Mouse (Mus musculus) midbrain, postnatal 0 days (tissue): ENCODE results near the gene Eid2. TPM values are rescaled to one million over a fixed set of nuclear protein-coding genes. Genes with fewer than 3 reads are reported as not detected.

Experiments used
- ATAC-seq: fragments of 200-750 bp; cut with Nextera tagmentation; 2 replicates; pipeline ENCODE4 v1.8.0; 2017; ENCODE audit warnings: moderate number of reproducible peaks, mild to moderate bottlenecking, moderate TSS enrichment, moderate library complexity; ENCODE audit not compliant: low FRiP score
- DNase-seq: peaks from one replicate; pipeline ENCODE4 v3.0.0-alpha.2; 2015; ENCODE audit warnings: low spot score
- H3K27ac ChIP-seq: fragments of 300-500 bp; sonication (generic); 2 replicates; pipeline ENCODE4 v1.5.1; 2014; ENCODE audit warnings: low read depth, mild to moderate bottlenecking, low read length, mixed read lengths
- H3K27me3 ChIP-seq: fragments of 300-500 bp; sonication (generic); 2 replicates; pipeline ENCODE4 v1.6.1; 2014; ENCODE audit warnings: low read length, control low read depth, mixed read lengths; ENCODE audit not compliant: insufficient read depth
- H3K36me3 ChIP-seq: fragments of 300-500 bp; sonication (generic); 2 replicates; pipeline ENCODE4 v1.6.1; 2014; ENCODE audit warnings: low read length, control low read depth, mixed read lengths; ENCODE audit not compliant: insufficient read depth
- H3K4me1 ChIP-seq: fragments of 300-500 bp; sonication (generic); 2 replicates; pipeline ENCODE4 v1.6.1; 2014; ENCODE audit warnings: mild to moderate bottlenecking, control low read depth, antibody characterized with exemption, low read length, mixed read lengths; ENCODE audit not compliant: insufficient read depth
- H3K4me2 ChIP-seq: fragments of 300-500 bp; sonication (generic); 2 replicates; pipeline ENCODE4 v1.6.1; 2014; ENCODE audit warnings: low read depth, mild to moderate bottlenecking, low read length, mixed read lengths; ENCODE audit not compliant: poor library complexity, severe bottlenecking
- H3K4me3 ChIP-seq: fragments of 300-500 bp; sonication (generic); 2 replicates; pipeline ENCODE4 v1.5.1; 2014; ENCODE audit warnings: low read depth, mild to moderate bottlenecking, low read length, moderate library complexity
- H3K9ac ChIP-seq: fragments of 300-500 bp; sonication (generic); replicated peaks from 2 replicates; pipeline ENCODE4 v1.6.1; 2014; ENCODE audit warnings: mild to moderate bottlenecking, low read length, moderate library complexity, mixed read lengths; ENCODE audit not compliant: poor library complexity, severe bottlenecking
- H3K9me3 ChIP-seq: fragments of 300-500 bp; sonication (generic); 2 replicates; pipeline ENCODE4 v1.6.1; 2016; ENCODE audit warnings: low read length, control low read depth
- CTCF ChIP-seq: IDR thresholded peaks from 2 replicates; pipeline ENCODE4 v1.5.1; 2016; ENCODE audit warnings: antibody characterized with exemption, mild to moderate bottlenecking
- WGBS: fragments of 180-500 bp; shearing (Covaris S2); extraction: QIAGEN DNeasy Blood & Tissue Kit; methylation state at CpG from one replicate; pipeline ENCODE4 v1.1.7; 2014; 5-methylcytosine and 5-hydroxymethylcytosine counted together
- polyA plus RNA-seq: library from polyadenylated mRNA; unstranded; fragments of >200 nt; fragmentation: Nextera tagmentation; extraction: Ambion mirVana; gene quantifications from 2 replicates; pipeline ENCODE4 v1.2.1, GENCODE M21; 2015
- total RNA-seq: library from RNA; depleted of rRNA; stranded (reverse); fragments of >200 nt; gene quantifications from 2 replicates; pipeline ENCODE4 v1.2.3, GENCODE M21; 2014

Eid2 gene
- total and polyA plus RNA-seq, 2 experiments from 2014 or later, result 29.0 to 81.3 TPM

DNA sequence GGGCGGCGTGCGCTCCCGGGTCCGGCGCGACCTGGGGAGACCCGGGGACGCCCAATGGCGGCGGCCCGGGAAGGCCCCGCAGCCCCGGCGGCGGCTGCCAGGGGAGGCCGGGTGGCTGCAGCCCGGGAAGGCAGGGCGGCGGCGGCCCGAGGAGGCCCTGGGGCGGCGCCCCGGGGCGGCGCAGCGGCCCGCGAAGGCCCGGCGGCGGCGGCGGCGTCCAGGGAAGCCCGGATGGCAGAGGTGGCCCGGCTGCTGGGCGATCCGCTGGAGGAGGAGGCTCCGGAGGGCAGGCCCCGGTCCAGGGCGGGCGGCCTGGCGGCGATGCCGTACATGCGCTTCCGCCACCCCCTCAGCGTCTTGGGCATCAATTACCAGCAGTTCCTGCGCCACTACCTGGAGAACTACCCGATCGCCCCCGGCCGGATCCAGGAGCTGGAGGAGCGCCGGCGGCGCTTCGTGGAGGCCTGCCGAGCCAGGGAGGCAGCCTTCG lies 406 bp downstream of the Eid2 start:
- no peaks in the 10 kb centered on the region; the same call in 1 of the 2 replicates for H3K4me1 ChIP-seq
- no peaks in the 10 kb centered on the region for H3K9me3 ChIP-seq
- under 1% methylated on average over 34 of the region's 62 CpGs for WGBS
- ATAC-seq (peak; percentile 77), DNase-seq (peak; percentile 30)
- H3K4me2 ChIP-seq, result peak overlapping the region; percentile 81
- TF ChIP-seq CTCF, result no peak
- H3K27ac ChIP-seq, result peak overlapping the region; percentile 93
- peak overlapping the region; percentile 94 for H3K4me3 ChIP-seq
- peaks cover 4% of the 10 kb centered on the region; the same call in 1 of the 2 replicates for H3K36me3 ChIP-seq
- H3K9ac ChIP-seq, result peak overlapping the region; percentile 99
- H3K27me3 ChIP-seq, result no peaks in the 10 kb centered on the region

DNA sequence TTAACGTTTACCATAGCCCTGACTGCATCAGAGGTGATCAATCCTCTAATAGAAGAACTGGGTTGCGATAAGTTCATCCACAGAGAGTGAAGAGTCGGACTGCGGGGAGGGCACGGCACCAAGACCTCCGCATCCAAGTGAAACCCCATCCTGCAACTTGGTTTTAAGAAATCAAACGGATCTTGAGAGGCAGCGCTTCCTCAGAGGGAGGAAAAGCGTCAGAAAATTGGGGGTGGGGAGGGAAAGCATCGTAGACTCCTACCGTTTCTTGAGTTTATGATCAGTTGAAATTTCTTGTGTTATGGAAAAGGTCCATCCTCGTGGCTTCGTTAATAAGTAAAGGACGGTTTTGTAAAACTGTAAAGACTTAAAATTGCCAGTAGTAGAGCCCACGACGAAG lies 895 bp downstream of the Eid2 start:
- Histone ChIP-seq H3K9ac (peak overlapping the region; percentile 99), H3K4me3 (peak overlapping the region; percentile 94), H3K36me3 (peaks cover 6% of the 10 kb centered on the region; the same call in 1 of the 2 replicates), H3K27ac (peak overlapping the region; percentile 93), H3K4me2 (peak overlapping the region; percentile 81), H3K4me1 (no peaks in the 10 kb centered on the region; the same call in 1 of the 2 replicates), H3K9me3 (no peaks in the 10 kb centered on the region), H3K27me3 (no peaks in the 10 kb centered on the region)
- ATAC-seq, result no peak
- TF ChIP-seq CTCF, result no peak
- 30% methylated on average over 16 of the region's 16 CpGs for WGBS
- no peak for DNase-seq

DNA sequence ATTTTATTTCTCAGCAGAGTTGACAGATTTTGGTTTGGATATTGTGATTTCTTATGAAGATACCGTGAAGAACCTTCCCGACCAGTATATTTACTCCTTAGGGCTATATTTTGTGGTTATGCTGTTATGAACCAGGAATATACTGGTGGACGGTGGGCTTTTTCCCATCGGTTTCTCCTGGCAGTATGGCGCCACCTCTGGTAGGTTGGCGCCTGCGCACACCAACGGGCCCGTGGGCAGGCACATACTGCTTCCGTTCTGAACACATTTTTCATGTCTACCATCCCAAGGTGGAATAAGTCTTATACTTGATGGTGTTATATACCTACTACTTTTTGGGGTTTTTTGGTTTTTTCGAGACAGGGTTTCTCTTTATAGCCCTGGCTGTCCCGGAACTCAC lies 1.7 kb downstream of the Eid2 start:
- no peaks in the 10 kb centered on the region; the same call in 1 of the 2 replicates for H3K4me1 ChIP-seq
- no peak overlapping the region for H3K27ac ChIP-seq
- peak; percentile 26 for DNase-seq
- no peak overlapping the region for H3K9ac ChIP-seq
- 0 out of 2 replicates have a peak overlapping the region, but pooled peaks have one; percentile 94 for H3K4me3 ChIP-seq
- H3K4me2 ChIP-seq, result no peak overlapping the region; the same call in 1 of the 2 replicates
- peaks cover 6% of the 10 kb centered on the region; the same call in 1 of the 2 replicates for H3K36me3 ChIP-seq
- WGBS, result 93% methylated on average over 12 of the region's 12 CpGs
- no peaks in the 10 kb centered on the region for H3K27me3 ChIP-seq
- ATAC-seq, result no peak
- peak; percentile 55 for TF ChIP-seq CTCF
- no peaks in the 10 kb centered on the region for H3K9me3 ChIP-seq

DNA sequence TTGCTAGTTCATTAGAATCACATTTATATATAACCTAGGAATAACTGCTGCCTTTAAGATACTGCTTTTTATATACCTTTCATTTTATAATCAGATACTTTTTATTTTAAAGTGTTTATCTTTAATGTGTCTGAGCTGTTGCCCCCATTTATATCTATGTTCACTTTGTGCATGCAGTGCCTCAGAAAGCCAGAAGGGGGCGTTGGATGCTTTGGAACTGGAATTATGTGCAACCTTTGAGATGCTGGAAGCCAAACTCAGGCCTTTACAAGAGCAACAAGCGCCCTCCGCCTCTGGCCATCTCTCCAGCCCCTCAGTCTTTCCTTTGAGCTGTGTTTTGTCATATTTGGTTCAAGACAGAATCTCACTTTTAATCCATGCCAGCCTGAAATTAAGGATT lies 4.1 kb downstream of the Eid2 start:
- Histone ChIP-seq H3K4me1 (no peaks in the 10 kb centered on the region; the same call in 1 of the 2 replicates), H3K9me3 (no peaks in the 10 kb centered on the region), H3K27ac (no peak overlapping the region), H3K9ac (no peak overlapping the region), H3K4me3 (no peak overlapping the region), H3K27me3 (no peaks in the 10 kb centered on the region), H3K4me2 (no peak overlapping the region), H3K36me3 (peaks cover 6% of the 10 kb centered on the region; the same call in 1 of the 2 replicates)
- DNase-seq, result no peak
- TF ChIP-seq CTCF, result peak; percentile 49
- ATAC-seq, result no peak
- 73% methylated on average over 3 of the region's 3 CpGs for WGBS

DNA sequence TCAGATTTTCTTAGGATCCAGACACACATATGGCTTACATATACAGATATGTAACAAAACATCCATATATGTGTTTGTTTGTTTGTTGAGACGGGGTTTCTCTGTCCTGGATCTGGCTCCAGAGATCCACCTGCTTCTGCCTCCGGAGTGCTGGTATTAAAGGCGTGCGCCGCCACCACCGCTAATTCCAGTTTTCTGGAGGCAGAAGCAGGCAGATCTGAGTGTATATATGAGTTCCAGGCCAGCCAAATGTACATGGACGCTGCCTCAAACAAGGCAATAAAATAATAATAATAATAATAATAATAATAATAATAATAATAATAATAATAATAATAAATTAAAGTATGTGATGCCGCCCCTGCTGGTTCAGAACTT lies 9.5 kb downstream of the Eid2 start:
- peaks cover 6% of the 10 kb centered on the region; the same call in 1 of the 2 replicates for H3K36me3 ChIP-seq
- WGBS, result 63% methylated on average over 8 of the region's 8 CpGs
- no peaks in the 10 kb centered on the region for H3K27me3 ChIP-seq
- ATAC-seq, result no peak
- no peak for DNase-seq
- H3K4me1 ChIP-seq, result peaks cover 3% of the 10 kb centered on the region; the same call in 1 of the 2 replicates
- H3K4me3 ChIP-seq, result peak overlapping the region; percentile 70
- peak overlapping the region; percentile 86; the same call in 1 of the 2 replicates for H3K4me2 ChIP-seq
- no peak for TF ChIP-seq CTCF
- no peaks in the 10 kb centered on the region for H3K9me3 ChIP-seq
- H3K27ac ChIP-seq, result no peak overlapping the region
- H3K9ac ChIP-seq, result no peak overlapping the region

DNA sequence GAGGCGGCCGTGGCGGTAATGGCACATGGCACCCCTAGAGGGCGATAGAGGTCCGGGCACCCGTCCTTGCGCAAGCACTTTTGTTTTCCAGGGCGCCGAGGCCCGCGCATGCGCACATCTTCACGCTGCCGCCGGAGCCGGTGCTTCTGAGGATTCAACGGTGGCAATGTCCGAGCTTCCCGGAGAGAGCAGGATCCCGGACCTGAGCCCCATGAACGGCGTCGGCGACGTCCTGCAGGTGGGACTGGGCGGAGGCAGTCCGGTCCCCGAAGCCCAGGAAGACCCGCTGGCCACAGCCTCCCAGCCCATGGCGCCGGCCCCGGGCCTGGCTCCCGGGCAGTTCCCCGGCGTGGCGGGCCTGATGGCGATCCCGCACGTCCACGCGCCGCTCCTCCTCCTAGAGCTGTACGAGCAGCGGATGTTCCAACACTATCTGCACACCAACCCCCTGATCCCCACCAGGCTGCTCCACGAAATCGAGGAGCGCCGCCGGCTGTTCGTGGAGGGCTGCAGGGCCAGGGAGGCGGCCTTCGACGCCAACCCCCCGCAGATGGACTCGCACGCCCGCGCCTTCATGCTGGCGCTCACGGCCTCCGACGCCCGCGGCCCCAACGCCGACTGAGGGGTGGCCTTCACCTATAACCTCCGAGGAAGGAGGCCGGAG lies 10.1 kb downstream of the Eid2 start, which contains the start of gene Eid2b:
Eid2b (plus strand) TSS at position 125 of the 664 bp plus-strand sequence.
- 0 out of 2 replicates have a peak, but pooled peaks cover 4% of the 10 kb centered on the region for H3K36me3 ChIP-seq
- peaks cover 3% of the 10 kb centered on the region; the same call in 1 of the 2 replicates for H3K4me1 ChIP-seq
- DNase-seq (peak; percentile 95), ATAC-seq (peak; percentile 68)
- peak within 1 kb of the TSS; percentile 70 for H3K4me3 ChIP-seq
- TF ChIP-seq CTCF, result peak; percentile 90
- WGBS, result 2% methylated on average over 68 of the region's 68 CpGs
- peak within 1 kb of the TSS; percentile 86 for H3K4me2 ChIP-seq
- H3K27me3 ChIP-seq, result no peaks in the 10 kb centered on the region
- peak within 1 kb of the TSS; percentile 86 for H3K27ac ChIP-seq
- peak within 1 kb of the TSS; percentile 95 for H3K9ac ChIP-seq
- H3K9me3 ChIP-seq, result no peaks in the 10 kb centered on the region
